Mouse (Mus musculus): Measurements from ENCODE around the gene Cyp2c23.

GRCm38 (mm10) chr19:44055173-44055826, 26.3 kb upstream of the Cyp2c23 start:
- TF ChIP-seq CTCF (IDR thresholded peaks at IDR 0.05; ENCODE audit: borderline replicate concordance, extremely low read depth, insufficient read depth, insufficient read length): no peak
- no peak for TF ChIP-seq POLR2A (IDR thresholded peaks at IDR 0.05; ENCODE audit: borderline replicate concordance, extremely low read depth, insufficient read depth, insufficient read length, poor library complexity, severe bottlenecking)
